Mouse (Mus musculus) mouse embryonic stem cell (cell line): ENCODE results near the gene Lsm3.
"Not testable (repeated sequence)": the region's sequence is repeated elsewhere in the genome, so short reads cannot be mapped to it uniquely, and the experiment has no call there.

Experiments used
- in situ Hi-C, 2 experiments: fragments of 300-500 bp; cut with MboI; formaldehyde crosslinking; loops; 1 replicate in 1 of 2; 3 replicates in 1 of 2; pipeline ENCODE4 v1.14.3; 2019 to 2020; ENCODE audit warnings: low sequenced_read_pairs in 2 of 2, low pct_unique_long_range_greater_than_20kb in 1 of 2, mixed read lengths in 1 of 2; ENCODE audit not compliant: unreplicated experiment in 1 of 2

Lsm3 gene

DNA sequence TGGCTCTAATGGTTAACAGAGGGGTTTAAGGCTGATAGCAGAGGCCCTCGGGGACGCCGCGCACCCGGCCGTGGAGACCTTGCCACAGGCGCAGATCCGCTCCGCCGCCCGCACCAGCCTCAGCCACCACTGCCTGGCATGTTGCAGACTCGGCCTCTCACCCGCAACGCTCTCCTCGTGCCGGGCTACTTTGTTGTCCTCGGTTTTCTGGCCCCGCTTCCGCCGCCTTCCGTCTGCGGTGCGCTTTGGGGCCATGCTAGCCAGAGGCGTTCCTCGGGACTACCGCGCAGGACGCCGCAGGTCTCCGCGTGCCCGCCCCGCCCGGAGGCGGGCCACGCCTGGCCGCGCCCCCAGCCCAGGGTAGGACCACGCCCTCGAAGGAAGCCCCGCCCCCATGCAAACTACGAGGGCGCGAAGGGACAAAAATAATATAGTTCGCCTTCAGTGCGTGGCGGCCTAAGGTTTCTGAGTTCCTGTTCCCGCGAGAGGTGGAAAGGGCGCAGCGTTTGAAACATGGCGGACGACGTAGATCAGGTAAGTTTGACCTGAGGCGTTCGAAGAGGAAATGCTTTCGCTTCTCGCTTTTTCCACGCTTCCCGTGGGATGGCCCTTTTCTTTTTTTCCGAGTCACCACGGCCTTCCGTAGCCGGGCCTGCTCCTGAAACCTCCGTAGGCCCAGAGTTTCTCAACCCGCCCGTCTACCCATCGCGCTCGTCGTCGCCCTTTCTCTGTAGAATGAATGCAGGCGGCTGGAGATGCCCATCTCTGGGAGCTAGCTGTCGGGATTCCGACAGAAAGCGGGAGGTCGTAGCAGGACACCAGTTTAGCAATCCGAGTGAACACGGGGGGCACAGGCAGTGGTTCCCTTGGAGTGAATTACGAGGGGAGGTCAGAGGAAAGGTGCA is at the start of gene Lsm3, which contains the start of gene Xpc:
Gene Lsm3, plus strand, starts transcription at position 384 of the 905 bp plus-strand sequence.
Gene Xpc, minus strand, starts transcription at position 344 of the 905 bp plus-strand sequence.
- in situ Hi-C loops: no loop called here

DNA sequence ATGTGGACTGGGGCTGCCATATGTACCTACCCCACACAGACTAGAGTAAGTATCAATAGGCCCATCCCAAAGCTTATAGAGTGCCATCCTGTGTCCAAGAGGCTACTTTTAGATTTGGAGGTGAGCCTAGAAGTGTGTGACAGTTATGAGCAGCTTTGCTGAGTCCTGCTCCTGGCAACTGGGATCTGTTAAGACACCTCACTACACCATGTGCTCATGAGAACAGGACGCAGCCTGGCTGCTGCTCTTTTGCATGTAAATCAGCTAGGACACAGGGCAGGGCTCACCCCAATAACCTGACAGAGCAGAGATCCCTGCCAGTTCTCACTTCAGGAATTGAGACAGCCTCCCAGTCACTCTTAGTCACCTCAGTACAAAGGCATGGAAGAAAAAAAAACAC is 48.6 kb upstream of the Lsm3 start:
- in situ Hi-C loops: no loop called here

DNA sequence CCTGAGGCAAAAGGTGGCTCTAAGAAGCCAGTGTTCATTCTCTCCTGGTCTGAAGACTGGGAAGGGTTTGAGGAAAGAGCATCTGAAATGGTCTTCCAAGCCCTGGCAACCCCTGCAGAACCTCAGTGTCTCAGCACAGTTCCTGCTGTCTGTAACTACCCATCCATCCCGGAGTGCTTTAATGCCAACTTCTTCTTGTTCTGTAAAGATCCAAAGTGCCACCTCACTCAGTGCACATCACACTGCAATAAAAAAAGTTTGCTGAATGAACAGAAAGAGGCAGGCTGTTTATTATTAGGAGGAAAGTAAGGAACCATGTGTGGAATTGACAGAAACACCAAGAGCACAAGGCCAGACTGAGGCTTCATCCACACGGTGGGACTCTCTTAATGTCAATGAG is 45.0 kb upstream of the Lsm3 start:
- in situ Hi-C loops: no loop called here

DNA sequence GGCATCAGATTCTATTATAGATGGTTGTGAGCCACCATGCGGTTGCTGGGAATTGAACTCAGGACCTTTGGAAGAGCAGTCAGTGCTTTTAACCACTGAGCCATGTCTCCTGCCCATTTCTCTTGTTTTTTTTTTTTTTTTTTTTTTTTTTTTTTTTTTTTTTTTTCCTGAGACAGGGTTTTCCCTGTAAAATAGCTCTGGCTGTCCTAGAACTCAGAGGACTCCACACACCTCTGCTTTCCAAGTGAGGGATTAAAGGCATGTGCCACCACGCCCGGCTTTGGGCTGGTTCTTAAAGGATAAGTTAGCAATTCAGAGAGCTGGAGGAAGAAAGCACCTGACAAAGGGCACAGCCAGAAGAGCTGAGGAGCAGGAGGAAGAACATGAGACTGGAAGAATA is 44.3 kb upstream of the Lsm3 start:
- in situ Hi-C loops: not testable (repeated sequence)

DNA sequence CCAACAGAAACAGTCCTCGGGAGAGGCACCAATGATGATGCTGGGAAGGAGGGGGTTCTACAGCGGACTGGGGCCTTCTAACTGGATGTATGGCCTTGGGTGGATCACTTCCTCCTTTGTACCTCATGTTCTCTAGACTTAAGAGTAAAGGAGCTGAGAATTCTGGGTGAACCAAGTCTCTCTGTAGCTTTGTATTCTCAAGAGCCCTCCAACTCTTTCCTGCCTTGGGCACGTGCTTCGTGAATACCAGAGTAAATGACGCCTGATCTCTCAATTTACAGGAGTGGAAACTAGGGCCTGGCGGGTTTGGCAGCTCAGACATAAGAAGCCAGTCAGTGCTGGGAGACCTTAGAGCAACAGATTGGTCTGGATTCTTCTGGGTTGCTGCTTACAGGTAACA is 43.4 kb upstream of the Lsm3 start:
- in situ Hi-C loops: no loop called here

DNA sequence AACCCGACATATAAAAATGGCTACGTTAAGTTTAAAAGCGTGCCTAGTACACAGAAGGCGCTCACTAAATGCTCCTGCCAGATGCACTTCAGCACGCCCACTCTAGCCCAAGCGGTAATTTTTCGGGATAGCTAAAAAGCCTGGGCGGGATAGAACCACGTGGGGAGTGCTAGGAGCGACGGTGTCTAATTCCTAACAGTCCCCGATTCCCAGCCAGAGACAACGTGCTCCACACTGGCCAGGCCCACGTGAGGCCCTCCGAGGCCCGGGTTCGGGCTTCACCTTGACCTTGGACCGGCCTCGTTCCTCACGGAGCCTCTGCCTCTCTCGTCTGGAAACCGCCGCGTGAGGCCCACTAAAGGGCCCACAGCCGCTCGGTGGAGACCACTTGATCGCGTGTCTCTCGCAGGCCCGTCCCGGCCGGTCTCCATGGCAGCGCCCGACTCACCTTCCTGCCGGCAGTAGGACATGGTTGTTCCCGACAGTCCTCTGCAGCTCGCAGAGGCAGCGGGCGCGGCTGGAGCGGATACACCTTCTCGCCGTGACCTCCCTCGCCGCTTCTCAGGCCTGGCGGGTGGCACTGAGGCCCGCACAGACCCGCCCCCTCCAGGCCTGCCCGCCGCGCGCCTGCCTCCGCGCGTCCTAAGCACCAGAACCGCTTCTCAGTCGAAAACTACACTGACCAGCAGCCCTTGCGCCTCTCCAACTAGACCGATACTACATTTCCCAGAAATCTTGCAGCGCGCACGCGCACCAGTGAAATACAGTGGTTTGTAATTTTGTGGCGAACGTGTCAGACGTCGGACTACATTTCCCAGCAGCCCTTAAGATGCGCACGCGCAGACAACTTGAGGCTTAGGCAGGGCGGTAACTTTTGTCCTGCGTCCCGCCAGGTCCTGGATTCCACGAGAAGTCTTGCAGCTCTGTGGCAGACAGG is 42.6 kb upstream of the Lsm3 start, which contains the start of the genes Chchd4 and Tmem43:
Gene Chchd4, minus strand, starts transcription at position 679 of the 937 bp plus-strand sequence.
Gene Tmem43, plus strand, starts transcription at position 836 of the 937 bp plus-strand sequence.
- in situ Hi-C loops: no loop called here

DNA sequence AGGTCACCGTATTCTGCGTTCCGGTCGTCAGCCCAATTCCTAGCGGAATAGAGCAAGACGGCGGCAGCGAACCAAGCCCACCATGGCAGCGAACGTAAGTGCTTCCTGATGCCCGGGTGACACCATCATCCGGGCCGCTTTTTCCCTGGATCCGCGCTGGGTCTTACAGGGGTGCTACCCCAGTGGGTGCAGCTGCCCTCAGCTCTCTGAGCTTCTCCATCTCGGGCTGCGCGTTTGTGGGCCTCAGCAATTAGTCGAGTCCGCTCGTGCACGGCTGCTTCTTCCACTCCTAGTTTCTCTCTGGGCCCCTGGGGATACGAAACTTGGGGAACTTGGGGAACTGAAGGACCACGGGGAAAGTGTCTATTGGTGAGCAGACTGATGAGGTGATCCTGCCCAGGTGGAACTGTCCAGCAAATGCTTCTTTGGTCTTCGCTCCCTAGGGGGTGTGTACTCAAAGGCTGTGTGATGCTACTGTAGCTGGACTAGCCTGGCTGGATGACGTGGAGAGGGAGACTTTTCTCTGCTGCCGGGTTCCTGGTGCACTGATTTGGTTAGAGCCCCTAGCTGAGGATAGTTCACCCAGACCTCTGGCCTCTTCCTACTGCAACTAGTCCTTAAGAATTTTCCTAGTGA is 41.8 kb upstream of the Lsm3 start:
- in situ Hi-C loops: no loop called here

DNA sequence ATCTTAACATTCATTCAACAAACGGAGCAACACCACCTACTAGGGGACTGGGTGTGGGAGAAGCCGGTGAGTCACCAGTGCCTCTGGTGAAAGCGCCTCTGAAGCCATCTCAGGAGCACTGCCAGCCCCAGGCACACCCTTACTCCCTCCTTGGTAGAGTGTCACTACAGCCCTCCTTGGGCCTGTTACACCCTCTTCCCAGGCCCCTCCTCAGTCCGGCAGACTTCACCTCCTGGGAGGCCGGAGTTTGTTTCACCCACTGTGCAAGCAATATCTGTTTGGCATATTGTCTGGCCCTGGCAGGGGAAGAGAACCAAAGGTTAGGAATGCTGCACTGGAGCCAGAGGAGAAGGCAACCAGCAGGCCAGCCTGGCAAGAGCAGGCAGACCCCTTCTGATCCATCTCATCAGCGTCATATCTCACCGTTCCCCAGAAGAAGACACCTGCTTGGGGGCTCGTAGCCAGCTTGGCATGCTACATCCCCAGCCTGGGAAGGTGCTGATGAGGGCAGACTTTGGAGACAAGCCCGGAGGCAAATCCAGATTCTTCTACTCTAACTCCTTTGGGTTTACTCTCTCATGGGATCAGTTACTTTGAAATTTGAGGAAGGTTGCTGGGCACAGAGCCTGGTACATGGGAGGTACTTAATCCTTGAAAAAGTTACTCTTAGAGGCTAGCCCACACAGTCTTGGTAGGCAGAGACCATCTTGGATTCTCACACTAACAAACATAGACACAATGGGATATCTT is 41.1 kb upstream of the Lsm3 start:
- in situ Hi-C loops: no loop called here

DNA sequence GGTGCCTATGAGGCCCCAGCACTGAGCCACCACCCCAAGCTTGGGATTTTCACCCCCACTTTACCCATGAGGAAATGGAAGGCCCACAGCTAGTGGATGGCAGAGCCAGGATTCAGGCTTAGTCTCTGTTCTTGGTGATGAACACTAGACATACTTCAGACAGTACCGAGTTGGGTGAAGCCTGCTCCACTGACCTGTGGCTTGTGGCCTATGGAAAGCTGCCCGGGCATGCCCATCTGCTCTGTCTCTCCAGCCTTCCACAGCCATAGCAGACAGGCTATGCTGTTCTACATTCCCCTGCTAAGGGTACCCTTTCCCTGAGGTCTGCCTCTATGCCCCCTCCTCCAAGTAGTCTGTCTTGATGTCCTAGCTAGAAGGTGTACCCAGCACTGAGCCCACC is 39.2 kb upstream of the Lsm3 start:
- in situ Hi-C loops: no loop called here

DNA sequence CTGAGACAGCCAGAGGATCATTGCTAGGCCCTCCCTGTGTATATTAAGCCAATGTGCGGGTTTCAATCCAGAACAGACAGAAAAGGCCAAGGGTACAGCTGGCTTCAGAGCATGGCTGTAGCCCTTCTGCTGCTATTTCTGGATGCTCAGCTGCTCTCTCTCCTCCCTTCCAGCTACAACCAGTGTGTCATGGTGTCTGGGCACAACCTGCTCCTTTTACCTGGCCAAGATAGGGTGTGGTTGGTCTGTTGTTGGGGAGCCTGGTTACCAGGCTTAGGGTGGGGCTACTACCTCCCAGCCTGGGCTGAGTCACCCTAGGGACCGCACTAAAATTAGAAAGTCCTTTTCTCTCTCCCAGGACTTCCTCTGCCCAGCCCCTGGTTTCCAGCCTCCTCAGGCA is 32.4 kb upstream of the Lsm3 start:
- in situ Hi-C loops: no loop called here

DNA sequence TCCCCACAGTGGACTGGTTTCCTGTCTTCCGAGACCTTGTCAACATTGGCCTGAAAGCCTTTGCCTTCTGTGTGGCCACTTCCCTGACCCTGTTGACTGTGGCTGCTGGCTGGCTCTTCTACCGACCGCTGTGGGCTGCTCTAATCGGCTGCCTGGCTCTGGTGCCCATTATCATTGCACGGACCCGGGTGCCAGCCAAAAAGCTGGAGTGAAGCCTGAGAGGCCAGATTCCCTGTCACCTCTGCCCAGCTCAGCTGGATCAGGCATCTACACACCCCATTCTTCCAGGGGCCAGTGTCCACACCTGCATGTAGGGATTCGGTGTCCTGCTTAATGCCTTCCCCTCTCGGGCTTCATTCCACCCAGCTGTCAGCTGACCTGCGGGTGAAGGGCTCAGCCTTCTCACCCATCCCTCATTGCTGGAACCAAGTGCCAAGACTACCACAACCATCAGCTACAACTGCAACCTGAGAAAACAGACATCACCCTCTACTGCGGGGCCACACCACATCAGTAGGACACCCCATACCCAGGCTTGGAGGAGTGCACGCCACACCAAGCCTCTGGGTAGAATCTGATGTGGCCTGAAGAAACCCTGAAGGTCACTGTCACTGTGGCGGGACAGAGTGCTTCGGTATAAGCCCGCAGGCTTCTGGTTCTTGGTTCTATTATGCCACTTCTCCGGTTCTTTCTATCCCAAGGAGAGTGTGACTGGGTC is 28.8 kb upstream of the Lsm3 start:
- in situ Hi-C loops: no loop called here

DNA sequence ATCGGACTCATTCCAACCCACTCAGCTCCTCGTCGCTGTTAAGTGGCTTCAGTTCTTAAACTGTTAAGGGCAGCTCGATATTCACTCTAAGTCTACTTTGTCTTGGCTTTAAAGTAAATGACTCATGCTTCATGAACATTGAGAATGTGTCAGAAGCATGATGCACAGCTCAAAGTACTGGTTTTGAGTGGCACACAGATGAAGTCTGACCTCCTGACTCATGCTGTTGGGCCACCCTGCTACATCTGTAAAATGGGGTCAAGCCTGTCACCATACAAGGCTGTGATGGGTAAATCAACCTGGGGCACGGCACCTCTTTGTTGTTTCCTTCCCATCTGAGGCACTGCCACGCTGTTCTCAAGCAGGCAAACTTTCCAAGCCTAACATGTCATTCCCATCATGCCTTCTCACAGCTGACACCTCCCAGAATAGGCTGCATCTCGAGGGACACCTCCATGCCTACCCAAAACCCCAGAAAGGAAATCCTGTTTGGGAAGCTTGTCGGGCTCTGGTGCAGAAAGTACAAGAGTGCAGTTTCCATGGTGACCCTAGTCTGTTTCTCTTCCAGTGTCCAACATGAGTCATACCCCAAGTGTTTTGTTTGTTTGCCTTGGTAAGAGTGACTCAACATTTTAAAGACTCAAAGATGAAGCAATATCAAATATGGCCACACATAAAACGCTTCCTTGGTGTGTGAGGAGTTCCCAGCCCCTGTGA is 27.1 kb upstream of the Lsm3 start:
- in situ Hi-C loops: no loop called here

DNA sequence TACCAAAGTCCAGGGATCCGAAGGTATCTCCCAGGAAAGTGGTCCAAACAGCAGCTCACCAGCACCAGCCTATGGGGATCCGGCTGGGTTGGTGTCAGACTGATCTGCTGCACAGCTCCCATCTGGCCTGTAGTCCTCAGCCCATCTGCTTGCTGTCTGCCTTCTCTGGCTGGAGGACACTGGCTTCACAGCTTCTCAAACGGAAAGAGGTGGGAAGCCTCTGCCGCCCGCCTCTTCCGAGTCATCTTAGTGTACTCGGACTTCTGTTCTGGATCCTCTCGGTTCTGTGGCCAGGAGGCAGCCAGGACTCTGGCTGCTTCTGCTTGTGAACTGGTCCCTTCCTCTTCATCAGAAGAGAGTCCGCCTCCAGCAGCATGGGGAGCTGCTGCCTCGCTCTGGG is 25.9 kb upstream of the Lsm3 start:
- in situ Hi-C loops: no loop called here

DNA sequence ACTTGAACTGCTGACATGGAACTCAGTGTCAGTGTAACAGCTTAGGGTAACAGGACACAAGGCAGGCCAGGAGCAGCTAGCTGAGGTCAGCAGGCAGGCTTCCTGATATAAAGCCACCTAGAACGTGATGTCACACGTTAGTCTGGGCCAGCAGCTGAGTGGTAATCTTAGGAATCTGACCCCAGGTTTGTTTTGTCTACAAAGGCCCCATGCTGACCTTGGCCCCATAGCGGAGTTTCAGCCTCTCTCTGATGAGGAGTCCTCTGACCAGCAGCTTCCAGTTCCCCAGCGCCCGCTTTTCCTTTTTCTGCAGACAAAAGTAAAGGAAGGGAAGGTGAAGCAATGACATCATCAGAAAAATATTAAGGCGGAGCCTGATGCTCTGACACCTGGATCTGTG is 24.7 kb upstream of the Lsm3 start:
- in situ Hi-C loops: no loop called here

DNA sequence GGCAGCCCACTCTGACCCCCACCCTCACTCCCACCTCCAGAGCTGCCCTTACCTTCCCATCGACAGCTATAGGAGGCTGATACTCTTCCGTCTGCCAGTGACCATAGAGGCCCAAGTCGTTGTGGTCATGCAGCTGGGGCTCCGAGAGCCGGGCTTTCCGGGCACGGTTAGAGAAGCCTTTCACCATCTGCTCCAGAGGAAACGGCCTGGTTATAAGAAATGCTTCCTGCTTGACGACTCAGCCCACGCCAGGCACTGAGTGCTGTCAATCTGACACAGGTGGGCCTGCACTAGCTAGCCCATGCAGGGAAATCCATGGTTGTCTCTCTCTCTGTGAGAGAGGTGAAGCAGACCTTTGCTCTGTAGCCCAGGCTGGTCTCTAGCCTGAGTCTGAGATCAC is 22.7 kb upstream of the Lsm3 start:
- in situ Hi-C loops: no loop called here

DNA sequence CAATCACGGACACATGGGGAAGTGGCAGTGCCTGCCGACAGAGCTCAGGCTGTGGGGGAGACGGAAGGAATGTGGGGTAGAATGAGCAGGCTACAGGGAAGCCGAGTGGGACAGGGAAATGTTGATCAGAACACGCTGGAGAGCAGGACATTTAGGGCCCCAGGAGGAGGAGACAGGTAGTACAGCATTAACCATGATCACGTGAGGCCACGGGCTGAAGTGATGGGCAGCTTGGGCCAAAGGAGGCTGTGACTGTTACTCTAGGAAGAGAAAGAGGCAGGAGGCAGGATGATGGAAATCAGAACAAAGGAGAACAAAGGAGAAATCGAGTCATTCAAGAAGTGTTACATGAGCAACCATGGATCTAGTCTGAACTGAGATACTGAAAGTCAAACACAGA is 21.2 kb upstream of the Lsm3 start:
- in situ Hi-C loops: no loop called here

DNA sequence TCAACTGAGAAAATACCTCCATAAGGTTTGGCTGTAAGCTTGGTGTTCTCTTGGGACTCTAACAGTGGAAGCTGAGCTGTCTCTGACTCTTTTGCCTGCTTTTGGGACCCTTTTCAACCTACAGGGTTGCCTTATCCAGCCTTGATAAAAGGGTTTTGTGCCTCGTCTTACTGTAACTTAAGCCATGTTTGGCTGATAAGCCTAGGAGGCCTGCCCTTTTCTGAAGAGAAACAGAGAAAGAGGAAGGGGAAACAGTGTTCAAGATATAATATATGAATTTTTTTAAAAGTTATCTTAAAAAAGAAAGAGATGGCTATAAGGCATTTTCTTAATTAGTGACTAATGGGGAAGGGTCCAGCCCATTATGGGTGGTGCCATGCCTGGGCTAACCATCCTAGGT is 12.4 kb upstream of the Lsm3 start:
- in situ Hi-C loops: no loop called here
